Mouse (Mus musculus) spleen, postnatal 4 days (tissue): ENCODE results near the gene Pck1.
"Not testable (repeated sequence)": the region's sequence is repeated elsewhere in the genome, so short reads cannot be mapped to it uniquely, and the experiment has no call there.

Experiments
- DNase-seq, 2 experiments: peaks; one replicate each; pipeline ENCODE4 v3.0.0; 2022; ENCODE audit warnings: low spot score in 2 of 2

Gene Pck1

GRCm38 (mm10) chr2:173152436-173153151 is at the start of gene Pck1:
TSS of gene Pck1 (plus strand) at chr2:173153048.
- no peak for DNase-seq

- no peak for DNase-seq
Measured at GRCm38 (mm10) chr2:173106409-173106808, 46.4 kb upstream of the Pck1 start.

- DNase-seq, result peak in 1 of 2 experiments; percentile 46
Measured at GRCm38 (mm10) chr2:173106889-173107785, 45.7 kb upstream of the Pck1 start.

GRCm38 (mm10) chr2:173108509-173109190 is 44.2 kb upstream of the Pck1 start:
- no peak for DNase-seq

GRCm38 (mm10) chr2:173109510-173109909 is 43.3 kb upstream of the Pck1 start:
- no peak for DNase-seq

- no peak for DNase-seq
Measured at GRCm38 (mm10) chr2:173110571-173110970, 42.3 kb upstream of the Pck1 start.

- DNase-seq, result not testable (repeated sequence)
Measured at GRCm38 (mm10) chr2:173113796-173114195, 39.1 kb upstream of the Pck1 start.

GRCm38 (mm10) chr2:173119023-173119944 is 33.6 kb upstream of the Pck1 start, which contains the start of gene Ctcfl:
TSS of gene Ctcfl (minus strand) at chr2:173119525.
- no peak for DNase-seq

GRCm38 (mm10) chr2:173120117-173120516 is 32.7 kb upstream of the Pck1 start:
- DNase-seq, result peak; percentile 68 to 73

- DNase-seq, result no peak
Measured at GRCm38 (mm10) chr2:173124022-173124735, 28.7 kb upstream of the Pck1 start.

- DNase-seq, result no peak
Measured at GRCm38 (mm10) chr2:173126386-173126785, 26.5 kb upstream of the Pck1 start.

GRCm38 (mm10) chr2:173129111-173129510 is 23.7 kb upstream of the Pck1 start:
- DNase-seq, result no peak

- DNase-seq, result no peak
Measured at GRCm38 (mm10) chr2:173132262-173132661, 20.6 kb upstream of the Pck1 start.

GRCm38 (mm10) chr2:173132794-173133300 is 20.0 kb upstream of the Pck1 start:
- no peak for DNase-seq

- no peak for DNase-seq
Measured at GRCm38 (mm10) chr2:173134695-173135094, 18.2 kb upstream of the Pck1 start.

- no peak for DNase-seq
Measured at GRCm38 (mm10) chr2:173138323-173139239, 14.3 kb upstream of the Pck1 start.

GRCm38 (mm10) chr2:173143611-173144010 is 9.2 kb upstream of the Pck1 start:
- DNase-seq, result no peak

GRCm38 (mm10) chr2:173145808-173146207 is 7.0 kb upstream of the Pck1 start:
- no peak for DNase-seq

- no peak for DNase-seq
Measured at GRCm38 (mm10) chr2:173146728-173147127, 6.1 kb upstream of the Pck1 start.
